Mouse (Mus musculus) neural tube, embryonic 13.5 days (tissue): ENCODE results near the gene Anxa7. TPM values are rescaled to one million over a fixed set of nuclear protein-coding genes. Genes with fewer than 3 reads are reported as not detected.

Source experiments
- ATAC-seq: fragments of 200-750 bp; cut with Nextera tagmentation; 2 replicates; pipeline ENCODE4 v1.8.0; 2017; ENCODE audit warnings: low read depth, mild to moderate bottlenecking, moderate TSS enrichment, moderate library complexity
- H3K27ac ChIP-seq: fragments of 300-500 bp; sonication (generic); replicated peaks from 2 replicates; pipeline ENCODE4 v1.5.1; 2015; ENCODE audit warnings: moderate library complexity, mild to moderate bottlenecking, inconsistent platforms
- H3K27me3 ChIP-seq: fragments of 300-500 bp; sonication (generic); 2 replicates; pipeline ENCODE4 v1.6.1; 2015; ENCODE audit warnings: mild to moderate bottlenecking, inconsistent platforms
- H3K36me3 ChIP-seq: fragments of 300-500 bp; sonication (generic); 2 replicates; pipeline ENCODE4 v1.6.1; 2015; ENCODE audit warnings: mild to moderate bottlenecking, inconsistent platforms
- H3K4me1 ChIP-seq: fragments of 300-500 bp; sonication (generic); replicated peaks from 2 replicates; pipeline ENCODE4 v1.6.1; 2015; ENCODE audit warnings: inconsistent platforms
- H3K4me2 ChIP-seq: fragments of 300-500 bp; sonication (generic); 2 replicates; pipeline ENCODE4 v1.6.1; 2015; ENCODE audit warnings: inconsistent platforms, mild to moderate bottlenecking, moderate library complexity
- H3K4me3 ChIP-seq: fragments of 300-500 bp; sonication (generic); 2 replicates; pipeline ENCODE4 v1.5.1; 2015; ENCODE audit warnings: mild to moderate bottlenecking, inconsistent platforms
- H3K9ac ChIP-seq: fragments of 300-500 bp; sonication (generic); 2 replicates; pipeline ENCODE4 v1.6.1; 2015; ENCODE audit warnings: moderate library complexity, mild to moderate bottlenecking, inconsistent platforms
- H3K9me3 ChIP-seq: fragments of 300-500 bp; sonication (generic); 2 replicates; pipeline ENCODE4 v1.6.1; 2016; ENCODE audit warnings: inconsistent platforms
- WGBS: fragments of 180-500 bp; shearing (Covaris S2); methylation state at CpG from one replicate; pipeline ENCODE4 v1.1.7; 2015; 5-methylcytosine and 5-hydroxymethylcytosine counted together
- polyA plus RNA-seq: library from polyadenylated mRNA; unstranded; fragments of >200 nt; fragmentation: Nextera tagmentation; extraction: Ambion mirVana; gene quantifications from 2 replicates; pipeline ENCODE4 v1.2.1, GENCODE M21; 2015

Gene Anxa7
- polyA plus RNA-seq, 1 experiment from 2014 or later: 17.1 TPM

DNA sequence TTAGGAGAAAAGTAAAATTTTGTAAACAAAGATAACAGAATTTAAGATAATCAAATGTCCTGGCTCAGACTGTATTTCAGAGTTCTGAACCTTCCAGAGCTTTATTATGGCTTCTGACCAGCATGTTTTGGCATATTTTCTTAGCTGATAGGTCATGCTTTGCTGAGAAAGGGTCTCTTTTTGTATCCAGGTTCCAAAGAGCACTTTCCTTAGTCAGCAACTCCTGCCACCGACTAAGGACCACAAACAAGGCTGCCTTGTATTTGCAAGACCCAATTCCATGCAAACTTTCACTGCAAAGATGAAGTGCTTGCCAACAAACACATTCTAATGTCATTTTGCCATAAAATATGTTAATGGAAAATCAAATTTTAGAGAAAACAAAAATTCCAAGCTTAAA is 50.1 kb downstream of the Anxa7 start:
- no peaks in the 10 kb centered on the region for H3K36me3 ChIP-seq
- WGBS: 51% methylated on average over 1 of the region's 1 CpGs

GRCm38 (mm10) chr14:20428593-20428992 is 51.3 kb downstream of the Anxa7 start:
- H3K4me1 ChIP-seq: 0 out of 2 replicates have a peak, but pooled peaks cover 4% of the 10 kb centered on the region
- WGBS: 39% methylated on average over 1 of the region's 1 CpGs
- no peaks in the 10 kb centered on the region for H3K36me3 ChIP-seq
- H3K27ac ChIP-seq: no peak overlapping the region
- ATAC-seq: no peak
- H3K4me3 ChIP-seq: no peak overlapping the region
- H3K4me2 ChIP-seq: no peak overlapping the region
- no peaks in the 10 kb centered on the region for H3K9me3 ChIP-seq
- no peak overlapping the region for H3K9ac ChIP-seq
- no peaks in the 10 kb centered on the region for H3K27me3 ChIP-seq

More for the DNA sequence above, 50.1 kb downstream of the Anxa7 start:
- no peak for ATAC-seq
- Histone ChIP-seq H3K4me3 (no peak overlapping the region), H3K27me3 (no peaks in the 10 kb centered on the region), H3K4me2 (no peak overlapping the region), H3K27ac (no peak overlapping the region), H3K4me1 (0 out of 2 replicates have a peak, but pooled peaks cover 4% of the 10 kb centered on the region), H3K9ac (no peak overlapping the region), H3K9me3 (no peaks in the 10 kb centered on the region)

GRCm38 (mm10) chr14:20423046-20423445 is 56.9 kb downstream of the Anxa7 start:
- Histone ChIP-seq H3K36me3 (no peaks in the 10 kb centered on the region), H3K4me1 (0 out of 2 replicates have a peak, but pooled peaks cover 4% of the 10 kb centered on the region), H3K4me3 (no peak overlapping the region), H3K27me3 (no peaks in the 10 kb centered on the region), H3K9me3 (no peaks in the 10 kb centered on the region), H3K9ac (no peak overlapping the region), H3K4me2 (no peak overlapping the region), H3K27ac (no peak overlapping the region)
- ATAC-seq: no peak
- 95% methylated on average over 6 of the region's 6 CpGs for WGBS

DNA sequence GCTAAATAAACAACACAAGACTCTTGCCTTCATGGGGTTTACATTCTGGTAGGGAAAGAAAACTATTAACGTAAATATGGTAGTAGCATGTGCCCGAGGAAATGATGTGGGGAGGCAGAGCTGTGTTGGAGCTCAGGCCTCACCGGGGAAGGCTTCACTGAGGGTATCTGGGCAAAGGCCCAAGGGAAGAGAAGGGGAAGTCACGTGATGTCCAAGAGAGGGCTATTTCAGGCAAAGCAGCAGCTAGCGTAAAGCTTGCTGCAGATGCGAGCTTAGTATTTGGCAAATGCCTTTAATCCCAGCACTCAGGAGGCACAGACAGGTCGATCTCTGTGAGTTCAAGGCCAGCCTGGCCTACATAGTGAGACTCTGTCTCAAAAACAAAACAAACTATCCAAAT is 57.7 kb downstream of the Anxa7 start:
- H3K27me3 ChIP-seq: no peaks in the 10 kb centered on the region
- no peak overlapping the region for H3K4me3 ChIP-seq
- no peak overlapping the region for H3K4me2 ChIP-seq
- H3K9me3 ChIP-seq: no peaks in the 10 kb centered on the region
- no peaks in the 10 kb centered on the region for H3K36me3 ChIP-seq
- H3K9ac ChIP-seq: no peak overlapping the region
- 0 out of 2 replicates have a peak, but pooled peaks cover 4% of the 10 kb centered on the region for H3K4me1 ChIP-seq
- 78% methylated on average over 7 of the region's 7 CpGs for WGBS
- H3K27ac ChIP-seq: no peak overlapping the region
- no peak for ATAC-seq

Other genes with a start within 250 kb of the Anxa7 start
- 0.22 TPM in 1 of 2 replicates, not detected in the other for gene Kcnk16, start 210.9 kb downstream of the Anxa7 start, polyA plus RNA-seq
- 10.5 and 13.0 TPM in 2 replicates for gene Nudt13, start 185.4 kb downstream of the Anxa7 start, polyA plus RNA-seq
- 53.7 and 59.7 TPM in 2 replicates for gene Ecd, start 132.0 kb downstream of the Anxa7 start, polyA plus RNA-seq
- 45.4 and 48.2 TPM in 2 replicates for gene Fam149b, start 132.0 kb downstream of the Anxa7 start, polyA plus RNA-seq
- 109 and 122 TPM in 2 replicates for gene Dnajc9, start 91.2 kb downstream of the Anxa7 start, polyA plus RNA-seq
- gene Mrps16, start 86.5 kb downstream of the Anxa7 start, polyA plus RNA-seq: 67.1 and 70.1 TPM in 2 replicates
- 0.81 and 1.2 TPM in 2 replicates for gene Cfap70, start 27.9 kb downstream of the Anxa7 start, polyA plus RNA-seq
- 0.74 and 0.75 TPM in 2 replicates for gene Mss51, start 16.8 kb upstream of the Anxa7 start, polyA plus RNA-seq
- 77.6 and 81.1 TPM in 2 replicates for gene Ppp3cb, start 66.4 kb upstream of the Anxa7 start, polyA plus RNA-seq
- 9.3 and 10.3 TPM in 2 replicates for gene Usp54, start 160.9 kb upstream of the Anxa7 start, polyA plus RNA-seq
- not detected in 2 replicates for gene Myoz1, start 176.4 kb upstream of the Anxa7 start, polyA plus RNA-seq
- 1.1 and 2.8 TPM in 2 replicates for gene Synpo2l, start 188.2 kb upstream of the Anxa7 start, polyA plus RNA-seq
- gene Sec24c, start 194.2 kb upstream of the Anxa7 start, polyA plus RNA-seq: 89.6 and 94.6 TPM in 2 replicates
- gene Fut11, start 214.8 kb upstream of the Anxa7 start, polyA plus RNA-seq: 28.3 and 29.1 TPM in 2 replicates
- gene Chchd1, start 222.9 kb upstream of the Anxa7 start, polyA plus RNA-seq: 191 and 218 TPM in 2 replicates
- 51.4 and 51.5 TPM in 2 replicates for gene Zswim8, start 227.4 kb upstream of the Anxa7 start, polyA plus RNA-seq